Mouse (Mus musculus): ENCODE results near the gene Ttc37.

The Ttc37 gene

DNA sequence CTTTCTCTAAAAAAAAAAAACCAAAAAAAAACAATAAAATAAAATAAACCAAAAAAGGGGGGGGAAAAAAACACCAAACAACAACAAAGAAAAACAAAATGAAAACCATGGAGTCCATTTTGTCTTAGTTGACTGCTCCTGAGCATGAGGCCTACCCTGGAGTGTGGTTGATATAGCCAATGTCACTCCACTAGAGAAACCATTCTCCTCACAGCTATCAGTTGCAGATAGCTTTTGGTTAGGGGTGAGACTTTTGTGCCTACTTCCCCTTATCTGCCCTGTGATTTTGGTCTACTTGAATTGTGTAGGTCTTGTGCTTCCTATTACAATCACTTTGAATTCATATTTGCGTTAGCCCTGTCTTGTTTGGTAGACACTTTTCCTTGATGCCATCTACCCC lies 59.0 kb downstream of the Ttc37 start:
- DNase-seq (ENCODE audit: low spot score in 2 of 2), result no peak

DNA sequence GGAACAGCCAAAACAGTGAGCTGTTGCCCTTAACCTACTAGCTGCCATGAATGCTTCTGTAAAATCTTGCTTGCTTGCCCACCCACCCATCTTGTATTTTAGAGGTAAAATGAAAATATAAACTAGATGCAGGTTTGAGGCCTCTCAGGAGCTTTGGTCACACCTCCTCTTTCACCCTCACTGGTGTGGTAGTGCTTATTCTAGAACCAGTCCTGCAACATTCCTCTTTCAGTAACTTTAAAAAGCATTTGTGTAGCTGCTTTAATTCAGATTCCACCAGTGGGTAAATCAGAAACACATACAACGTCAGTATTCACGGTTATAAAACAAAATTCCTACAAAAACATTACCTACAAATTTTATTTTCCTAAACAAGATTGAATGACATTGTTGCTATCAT lies 62.1 kb downstream of the Ttc37 start:
- DNase-seq (ENCODE audit: low spot score in 2 of 2), result no peak

DNA sequence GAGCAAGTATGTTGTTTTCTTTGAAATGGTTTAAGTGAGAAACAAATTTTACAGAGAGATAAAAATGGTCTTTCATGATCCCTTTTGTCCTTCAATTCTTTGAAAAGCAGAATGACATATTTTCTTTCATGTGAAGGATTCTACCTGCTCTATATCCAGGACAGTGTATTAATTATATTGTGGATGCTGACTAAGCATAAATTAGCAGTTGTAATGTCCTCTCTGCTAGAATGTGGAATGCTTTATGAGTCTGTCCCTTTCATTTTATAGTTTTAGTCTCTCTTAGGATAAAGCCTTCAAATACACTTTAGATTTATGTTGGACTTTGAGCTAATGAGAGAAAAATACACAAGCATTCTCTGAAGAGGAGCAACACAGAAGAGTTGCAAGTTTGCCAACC lies 75.8 kb downstream of the Ttc37 start:
- DNase-seq (ENCODE audit: low spot score in 2 of 2), result no peak

DNA sequence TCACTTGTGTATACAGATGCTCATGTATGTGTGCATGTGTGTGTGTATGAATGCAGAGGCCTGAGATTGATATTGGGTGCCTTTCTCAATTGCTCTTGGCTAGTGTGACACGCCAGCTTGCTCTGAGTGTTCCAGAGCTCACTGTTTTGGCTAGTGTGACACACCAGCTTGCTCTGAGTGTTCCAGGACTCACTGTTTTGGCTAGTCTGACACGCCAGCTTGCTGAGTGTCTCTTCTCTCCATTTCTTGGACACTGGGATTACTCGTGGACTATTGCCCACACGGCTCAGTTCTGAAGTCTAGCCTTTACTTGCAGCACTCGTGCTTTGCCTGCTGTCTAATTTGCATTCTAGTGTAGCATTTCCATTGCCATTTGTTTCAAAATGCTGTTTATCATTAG lies 80.2 kb downstream of the Ttc37 start:
- DNase-seq (ENCODE audit: low spot score in 2 of 2), result no peak

DNA sequence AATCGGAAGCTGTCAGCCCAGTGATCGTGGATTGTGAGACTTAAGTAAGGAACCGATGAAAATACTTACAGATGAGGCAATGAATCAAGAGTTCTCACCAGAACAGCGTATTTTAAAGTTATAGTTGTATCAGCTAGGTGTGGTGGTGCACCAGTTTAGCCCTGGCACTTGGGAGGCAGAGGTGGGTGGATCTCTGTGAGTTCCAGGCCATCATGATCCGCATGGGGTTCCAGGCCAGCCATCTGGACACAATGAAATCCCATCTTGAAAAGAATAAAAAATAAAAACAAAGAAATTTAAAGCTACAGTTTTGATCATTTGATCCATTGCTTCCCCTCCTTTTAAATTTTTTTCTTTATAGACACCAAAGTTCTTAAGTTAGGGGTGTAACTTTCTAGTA lies 89.1 kb downstream of the Ttc37 start:
- no peak for DNase-seq (ENCODE audit: low spot score in 2 of 2)

DNA sequence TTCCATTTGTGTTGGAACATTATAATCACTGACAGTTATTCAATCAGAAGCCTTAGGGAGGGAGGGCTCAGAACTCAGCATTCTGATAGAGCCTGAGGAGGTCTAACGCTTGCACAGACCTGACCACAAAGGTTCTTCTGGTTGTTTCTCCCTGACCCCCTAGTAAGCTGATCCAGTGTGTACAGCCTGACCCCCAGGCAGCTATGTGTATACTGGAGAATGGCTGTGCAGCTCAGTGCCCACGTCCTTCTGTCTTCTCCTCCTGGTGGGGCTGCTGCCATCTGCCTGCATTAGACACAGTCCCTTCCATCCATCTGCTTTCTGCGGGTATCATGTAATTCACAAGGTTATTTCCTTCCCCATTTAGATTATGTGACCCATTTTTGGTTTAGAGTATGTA lies 90.7 kb downstream of the Ttc37 start:
- no peak for DNase-seq (ENCODE audit: low spot score in 2 of 2)

DNA sequence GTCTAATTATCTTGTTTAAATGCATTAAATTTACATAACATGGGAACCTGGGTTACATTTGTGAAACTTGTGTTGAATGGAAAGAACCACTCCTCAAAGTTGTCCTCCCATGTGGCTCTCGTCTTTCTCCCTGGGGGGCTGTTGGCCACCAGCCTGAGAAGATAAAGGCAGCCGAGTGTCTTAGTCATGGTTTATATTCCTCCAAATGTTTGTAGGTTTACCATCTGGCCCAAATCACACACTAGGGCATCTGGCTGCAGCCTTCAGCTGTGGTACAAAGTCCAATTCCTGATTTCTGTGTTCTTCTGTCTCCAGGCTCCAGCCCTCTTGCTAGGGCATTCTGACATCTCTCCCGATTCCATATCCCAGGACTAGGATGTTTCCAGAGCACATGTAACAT lies 91.7 kb downstream of the Ttc37 start:
- DNase-seq (ENCODE audit: low spot score in 2 of 2), result no peak

DNA sequence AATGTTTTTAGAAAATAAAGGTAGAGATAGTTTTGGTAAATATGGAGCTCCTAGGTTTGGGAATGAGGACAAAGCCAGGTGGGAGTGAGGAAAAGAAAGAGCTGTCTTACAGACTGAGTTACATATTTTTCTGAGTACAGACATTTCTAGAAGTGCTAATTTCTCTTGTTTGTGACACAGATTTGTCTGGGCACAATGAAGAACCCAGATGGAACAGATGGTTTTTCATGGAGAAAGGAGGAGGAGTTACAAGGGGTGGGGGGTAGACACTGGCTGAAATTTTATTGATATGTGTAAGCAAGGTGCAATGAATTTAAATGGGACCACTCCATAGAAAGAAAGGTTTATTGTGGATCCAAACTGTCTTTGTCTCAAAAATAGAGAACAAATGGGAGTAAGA lies 96.4 kb downstream of the Ttc37 start:
- no peak for DNase-seq (ENCODE audit: low spot score in 2 of 2)

DNA sequence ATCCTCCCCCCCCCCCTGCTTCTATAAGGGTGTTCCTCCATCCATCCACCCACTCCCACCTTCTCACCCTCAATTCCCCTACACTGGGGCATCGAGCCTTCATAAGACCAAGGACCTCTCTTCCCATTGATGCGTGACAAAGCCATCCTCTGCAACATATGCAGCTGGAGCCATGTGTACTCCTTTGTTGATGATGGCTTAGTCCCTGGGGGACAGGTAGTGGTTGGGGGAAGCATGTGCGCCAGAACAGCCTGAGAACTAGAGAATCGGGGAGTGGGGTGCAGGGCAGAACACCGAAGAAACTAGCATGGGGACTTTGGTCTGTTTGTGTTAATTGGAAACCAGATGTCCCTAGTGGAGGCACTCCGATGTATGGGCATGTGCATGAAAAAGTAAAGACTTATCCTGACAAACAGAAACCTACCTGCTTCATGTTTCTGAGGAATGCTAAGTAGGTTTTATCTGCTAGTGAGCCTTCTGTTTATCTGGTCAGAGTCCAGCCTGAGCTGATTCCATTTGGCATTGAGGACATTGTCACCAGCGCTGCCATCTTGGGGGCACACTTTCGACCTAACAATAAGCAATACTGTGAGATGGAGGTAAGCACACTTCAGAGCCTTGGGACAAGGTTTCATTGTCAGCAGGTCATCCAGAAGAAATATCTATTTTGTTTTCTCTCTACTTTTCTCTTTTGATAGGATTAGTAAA lies 97.1 kb downstream of the Ttc37 start:
- no peak for DNase-seq (ENCODE audit: low spot score in 2 of 2)

DNA sequence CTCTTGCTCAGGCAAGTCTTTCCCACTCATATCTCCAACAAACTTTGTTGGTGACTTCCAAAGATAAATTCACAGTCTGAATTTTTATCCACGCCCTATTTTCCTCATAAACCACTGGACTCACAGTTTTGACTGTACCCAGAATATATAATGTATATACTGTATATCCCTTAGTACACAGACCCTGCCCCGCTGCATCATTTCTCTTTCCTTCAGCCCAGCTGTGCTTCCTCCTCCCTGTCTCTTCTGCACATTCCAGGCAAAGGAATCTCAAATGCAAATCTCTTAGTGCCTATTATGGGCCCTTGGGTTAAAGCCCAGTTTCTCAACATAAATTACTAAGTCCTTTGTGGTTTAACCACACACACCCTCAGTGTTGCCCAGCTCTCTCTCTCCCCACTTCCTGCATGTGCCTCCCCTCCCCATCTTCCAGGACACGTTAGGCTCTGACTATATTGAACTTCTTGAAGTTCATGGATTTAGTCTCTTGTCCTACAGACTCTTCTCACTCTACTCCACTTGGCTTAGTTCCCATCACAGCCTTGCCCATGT lies 98.8 kb downstream of the Ttc37 start:
- no peak for DNase-seq (ENCODE audit: low spot score in 2 of 2)

DNA sequence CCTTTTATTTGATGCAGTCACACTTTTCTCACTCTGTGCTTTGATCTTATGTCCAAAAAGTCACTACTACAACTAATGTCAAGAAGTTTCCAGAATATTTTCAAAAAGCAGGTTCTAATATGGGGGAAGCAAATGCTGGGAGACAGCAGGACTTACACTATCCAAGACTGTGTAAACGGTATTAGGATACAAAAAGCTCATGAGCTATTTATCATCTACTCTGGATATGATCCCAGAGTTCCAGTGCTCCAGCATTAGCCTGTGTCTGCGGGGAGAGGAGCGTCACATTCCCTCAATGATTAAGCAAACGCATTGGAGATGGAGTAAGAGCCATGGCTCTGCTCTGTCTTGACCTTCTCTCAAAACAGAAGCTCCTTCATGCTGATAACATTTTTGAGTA lies 101.4 kb downstream of the Ttc37 start:
- no peak for DNase-seq (ENCODE audit: low spot score in 2 of 2)

DNA sequence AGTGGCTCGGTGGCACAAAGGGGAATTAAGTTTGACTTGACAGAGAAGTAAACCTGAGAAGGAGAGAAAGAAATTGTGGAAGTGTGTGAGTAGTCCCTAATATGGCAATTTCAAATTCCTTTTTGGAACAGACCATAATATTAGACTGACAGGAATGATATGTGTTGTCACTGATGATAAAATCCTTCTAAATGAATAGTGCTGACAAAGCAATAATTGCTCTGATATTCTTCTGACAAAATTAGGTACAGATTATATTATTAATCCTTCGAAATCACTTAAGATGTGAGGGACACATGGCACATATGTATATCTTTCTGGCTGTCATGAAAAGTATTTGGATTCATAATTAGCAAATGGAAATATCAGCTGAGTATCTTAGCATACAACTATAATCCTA lies 116.4 kb downstream of the Ttc37 start:
- DNase-seq (ENCODE audit: low spot score in 2 of 2), result no peak

DNA sequence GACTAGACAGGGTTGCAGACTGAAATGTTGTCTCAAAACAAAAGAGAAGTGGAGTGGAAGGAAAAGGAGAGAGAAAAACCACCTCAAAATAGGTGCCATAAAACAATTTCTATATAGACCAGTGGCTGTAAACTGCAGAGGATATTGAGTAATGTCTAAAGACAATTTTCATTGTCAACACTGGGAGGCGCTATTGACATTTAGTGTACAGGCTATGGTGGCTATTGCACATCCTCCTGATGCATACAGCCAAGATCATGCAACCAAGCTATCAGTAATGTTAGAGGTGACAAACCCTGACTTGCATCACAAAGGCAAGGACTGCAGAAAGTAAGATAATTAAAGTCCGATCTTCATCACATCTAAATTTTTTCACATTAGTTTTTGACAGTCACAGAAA lies 116.9 kb downstream of the Ttc37 start:
- no peak for DNase-seq (ENCODE audit: low spot score in 2 of 2)
